In genomic region chr14:25630647-25631409, GRCm38 (mm10) we compare ENCODE assay signal across 13 mouse cellular contexts.
DNase-seq lines count a peak whose midpoint lies in the region; ATAC-seq and TF ChIP-seq lines count a peak whose summit lies in the region.
"Had no signal": no experiment of that assay in that cellular context is flagged by ENCODE, and none has a peak within 500 bp of the region (broad histone marks: within the 10 kb centered on the region; RNA-seq: fewer than 3 reads in every experiment).

No protein-coding gene starts in this region.

- 88% methylated on average over 7 of the region's 7 CpGs for WGBS in heart, embryonic 11.5 days (ENCODE audit: insufficient replicate concordance)
- WGBS in stomach, embryonic 16.5 days = 85% methylated on average over 7 of the region's 7 CpGs

- H3K4me2 ChIP-seq in heart, embryonic 11.5 days = no peak overlapping the region
- no peak overlapping the region for H3K4me2 ChIP-seq in stomach, embryonic 16.5 days (ENCODE audit: low read depth, low read length)
- H3K4me2 ChIP-seq: embryonic facial prominence, embryonic 12.5 days had no signal

- H3K9me3 ChIP-seq in heart, embryonic 11.5 days (replicated peaks; ENCODE audit: control insufficient read depth, low read length) = no peaks in the 10 kb centered on the region
- H3K9me3 ChIP-seq in stomach, embryonic 16.5 days (replicated peaks; ENCODE audit: control insufficient read depth, low read length) = no peaks in the 10 kb centered on the region
- H3K9me3 ChIP-seq: embryonic facial prominence, embryonic 12.5 days; megakaryocyte, embryonic 14.5 days had no signal

- no peak overlapping the region for H3K4me3 ChIP-seq in heart, embryonic 11.5 days (ENCODE audit: low read depth, low read length)
- H3K4me3 ChIP-seq in left cerebral cortex, adult 2 months = no peak overlapping the region
- H3K4me3 ChIP-seq in stomach, embryonic 16.5 days (replicated peaks; ENCODE audit: low read length) = no peak overlapping the region
- H3K4me3 ChIP-seq: embryonic facial prominence, embryonic 12.5 days had no signal

- peak overlapping the region; percentile 84 for H3K27ac ChIP-seq in heart, embryonic 11.5 days (ENCODE audit: low read depth, low read length)
- peak overlapping the region; percentile 82 for H3K27ac ChIP-seq in left cerebral cortex, adult 2 months
- peak overlapping the region; percentile 73 for H3K27ac ChIP-seq in stomach, embryonic 16.5 days (ENCODE audit: low read length)
- H3K27ac ChIP-seq: embryonic facial prominence, embryonic 12.5 days had no signal

- H3K36me3 ChIP-seq in heart, embryonic 11.5 days (ENCODE audit: control insufficient read depth, insufficient read depth, low read length) = peaks cover under 1% of the 10 kb centered on the region; the same call in 1 of the 2 replicates
- no peaks in the 10 kb centered on the region for H3K36me3 ChIP-seq in stomach, embryonic 16.5 days (ENCODE audit: control insufficient read depth, insufficient read depth, low read length)

- TF ChIP-seq CTCF in left cerebral cortex, adult 2 months (IDR thresholded peaks at IDR 0.05) = no peak

- H3K27me3 ChIP-seq in heart, embryonic 11.5 days (ENCODE audit: control insufficient read depth, insufficient read depth, low read length) = no peaks in the 10 kb centered on the region
- H3K27me3 ChIP-seq in stomach, embryonic 16.5 days (ENCODE audit: control insufficient read depth, insufficient read depth, low read length) = no peaks in the 10 kb centered on the region
- H3K27me3 ChIP-seq: embryonic facial prominence, embryonic 12.5 days; megakaryocyte, embryonic 14.5 days had no signal

- peak overlapping the region; percentile 22; the same call in 1 of the 2 replicates for H3K9ac ChIP-seq in heart, embryonic 11.5 days (ENCODE audit: low read depth, low read length)
- H3K9ac ChIP-seq in stomach, embryonic 16.5 days (ENCODE audit: low read length) = peak overlapping the region; percentile 20; the same call in 1 of the 2 replicates
- H3K9ac ChIP-seq: embryonic facial prominence, embryonic 12.5 days; liver, postnatal 0 days had no signal

- intact Hi-C loops in heart, postnatal 10 days (cut with DNase I) = no loop called here
- intact Hi-C loops in left cerebral cortex, adult 2 months (cut with DNase I) = no loop called here

- DNase-seq in cerebellum, adult 11 months = no peak
- DNase-seq in heart, postnatal 10 days = no peak
- DNase-seq in left cerebral cortex, adult 2 months (ENCODE audit: extremely low spot score in 1 of 2, low spot score in 2 of 2) = no peak
- DNase-seq in left cerebral cortex, adult 8-10 months (ENCODE audit: low spot score in 2 of 2) = no peak
- no peak for DNase-seq in liver
- DNase-seq: kidney, postnatal 36 days; liver, postnatal 0 days; right cerebral cortex, postnatal 14 days had no signal

- peaks cover 92% of the 10 kb centered on the region for H3K4me1 ChIP-seq in heart, embryonic 11.5 days (ENCODE audit: control insufficient read depth, insufficient read depth, low read length)
- peaks cover 52% of the 10 kb centered on the region for H3K4me1 ChIP-seq in stomach, embryonic 16.5 days (ENCODE audit: control insufficient read depth, insufficient read depth, low read length)

- peak; percentile 4; the same call in 1 of the 2 replicates for ATAC-seq in cerebellum, adult (ENCODE audit: insufficient number of reproducible peaks, low FRiP score, low TSS enrichment)
- no peak for ATAC-seq in heart, embryonic 11.5 days (replicated peaks; ENCODE audit: insufficient number of reproducible peaks, low FRiP score, low TSS enrichment)
- ATAC-seq in stomach, embryonic 16.5 days (ENCODE audit: insufficient read depth, low FRiP score) = no peak
- ATAC-seq: liver, postnatal 0 days had no signal
